Mouse (Mus musculus) urinary bladder, adult 2 months (tissue): ENCODE data around the gene Lsg1. TPM values are rescaled to one million over a fixed set of nuclear protein-coding genes. Genes with fewer than 3 reads are reported as not detected.
A peak's percentile ranks its signal among the peaks of the same experiment; 100 is the strongest.

ENCODE experiments used
- DNase-seq: peaks from one replicate; pipeline ENCODE4 v3.0.0; 2022; ENCODE audit warnings: low spot score
- polyA plus RNA-seq: library from polyadenylated mRNA; depleted of rRNA; stranded (reverse); fragments of >200 nt; gene quantifications from 2 replicates; pipeline ENCODE4 v1.2.3, GENCODE M21; 2012; rRNA removed

Gene Lsg1
- 22.0 and 22.5 TPM in 2 replicates for polyA plus RNA-seq

DNA sequence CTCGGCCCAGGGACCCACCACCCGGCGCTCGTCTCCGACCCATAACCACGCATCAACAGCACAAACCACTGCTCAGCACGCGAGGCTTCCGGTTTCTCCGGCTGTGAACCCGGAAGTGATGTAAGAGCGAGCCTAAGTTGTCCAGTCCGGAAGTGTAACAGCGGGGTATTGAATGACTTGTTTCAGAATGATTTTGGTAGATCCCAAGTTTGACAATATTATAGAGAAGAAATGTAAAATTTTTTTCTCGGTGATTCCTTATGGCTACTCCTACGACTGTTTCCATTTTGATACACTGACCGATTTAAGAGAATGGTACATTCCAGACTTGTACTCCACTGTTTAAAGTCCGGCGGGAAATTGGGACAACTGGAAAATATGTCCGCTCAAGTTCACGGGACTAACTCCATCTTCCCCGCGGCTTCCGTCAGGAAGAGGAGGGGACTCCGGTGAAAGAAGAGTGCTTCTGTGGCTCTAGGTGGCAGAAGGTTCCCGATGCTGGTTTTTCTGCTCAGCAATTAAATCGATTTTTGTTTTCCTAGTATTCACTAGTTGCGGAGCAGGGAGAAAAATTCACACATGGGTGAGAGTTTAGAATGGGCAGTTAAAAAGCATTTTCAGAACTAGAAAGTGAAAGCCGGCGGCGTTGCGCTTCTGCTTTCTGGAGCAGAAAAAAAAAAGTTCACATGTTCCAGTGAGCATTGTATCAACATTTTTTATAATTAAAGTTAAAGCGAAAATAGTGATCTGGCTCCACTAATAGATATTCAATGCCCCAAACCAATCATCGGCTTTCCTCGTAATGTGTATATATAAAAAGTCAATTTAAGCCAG, at the start of gene Lsg1:
TSS of gene Lsg1 (minus strand) at position 99 of the 834 bp plus-strand sequence.
- peak; percentile 45 for DNase-seq

- DNase-seq = no peak
These were observed 46.7 kb upstream of the Lsg1 start for GRCm38 (mm10) chr16:30633906-30634746.

DNA sequence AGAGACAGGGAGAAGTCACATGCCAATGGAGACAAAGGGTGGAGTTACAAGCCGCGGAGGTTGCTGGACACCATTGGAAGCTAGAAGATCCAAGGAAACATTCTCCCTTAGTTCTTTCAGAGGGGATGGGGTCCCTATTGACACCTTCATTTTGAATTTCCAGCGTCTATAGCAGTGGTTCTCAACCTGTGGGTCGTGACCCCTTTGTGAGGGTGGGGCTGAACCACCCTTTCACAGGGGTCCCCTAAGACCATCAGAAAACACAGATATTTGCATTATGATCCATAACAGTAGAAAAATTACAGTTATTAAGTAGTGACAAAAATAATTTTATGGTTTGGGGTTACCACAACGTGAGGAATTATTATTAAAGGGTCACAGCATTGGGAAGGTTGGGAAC, 42.1 kb upstream of the Lsg1 start:
- DNase-seq = no peak

DNA sequence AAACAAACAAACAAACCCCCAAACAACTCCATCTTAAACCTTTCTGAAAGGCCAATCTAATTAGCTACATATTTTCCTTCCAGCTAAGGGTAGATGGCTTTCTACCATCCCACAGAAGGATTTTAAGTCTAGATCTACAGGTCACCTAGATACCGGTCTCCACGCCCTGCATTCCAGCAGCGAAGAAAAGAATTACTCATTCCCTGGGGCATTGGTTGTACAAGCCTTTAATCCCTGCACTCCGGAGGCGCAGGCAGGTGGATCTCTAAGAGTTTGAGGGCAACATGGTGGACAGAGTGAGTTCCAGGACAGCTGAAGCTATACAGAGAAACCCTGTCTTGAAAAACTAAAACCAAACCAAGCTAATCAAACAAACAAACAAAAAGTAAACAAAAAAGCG, 41.0 kb upstream of the Lsg1 start:
- no peak for DNase-seq

- DNase-seq = no peak
These were observed 40.4 kb upstream of the Lsg1 start for GRCm38 (mm10) chr16:30627586-30628337.

DNA sequence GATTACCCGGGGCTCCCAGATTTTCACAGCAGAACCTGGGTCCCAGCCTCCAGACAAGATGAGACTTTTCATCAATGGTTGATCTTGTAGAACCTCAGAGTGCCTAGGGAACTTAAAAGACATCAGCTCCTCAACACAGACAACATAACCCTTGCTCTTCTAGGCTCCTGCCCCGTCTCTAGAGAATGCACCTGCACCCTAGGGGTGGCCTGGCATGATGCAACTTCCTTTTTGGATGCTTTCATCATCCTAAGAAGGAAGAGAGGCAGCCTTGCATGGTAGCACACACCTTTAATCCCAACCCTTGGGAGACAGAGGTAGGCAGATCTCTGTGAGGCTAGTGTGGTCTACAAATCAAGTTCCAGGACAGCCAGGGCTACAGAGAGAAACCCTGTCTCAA, 37.2 kb upstream of the Lsg1 start:
- no peak for DNase-seq

DNA sequence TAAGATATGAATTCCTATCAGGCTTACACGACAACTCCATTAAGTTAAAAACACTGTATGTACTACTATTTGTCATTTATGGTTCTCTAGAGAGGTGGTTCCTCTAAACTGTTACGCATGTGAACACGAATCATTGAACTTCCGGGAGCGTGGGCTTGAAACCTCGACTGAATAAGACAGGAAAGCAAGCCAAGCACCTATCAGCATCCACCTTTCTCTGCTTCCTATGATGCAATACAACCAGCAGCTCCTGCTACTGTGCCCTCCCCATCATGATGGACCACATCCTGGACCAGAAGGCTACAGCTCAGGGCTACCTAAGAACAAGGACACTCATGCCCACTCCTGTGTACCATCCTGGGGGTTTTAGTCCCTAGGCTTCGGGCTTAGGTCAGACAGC, 36.3 kb upstream of the Lsg1 start:
- DNase-seq = no peak

DNA sequence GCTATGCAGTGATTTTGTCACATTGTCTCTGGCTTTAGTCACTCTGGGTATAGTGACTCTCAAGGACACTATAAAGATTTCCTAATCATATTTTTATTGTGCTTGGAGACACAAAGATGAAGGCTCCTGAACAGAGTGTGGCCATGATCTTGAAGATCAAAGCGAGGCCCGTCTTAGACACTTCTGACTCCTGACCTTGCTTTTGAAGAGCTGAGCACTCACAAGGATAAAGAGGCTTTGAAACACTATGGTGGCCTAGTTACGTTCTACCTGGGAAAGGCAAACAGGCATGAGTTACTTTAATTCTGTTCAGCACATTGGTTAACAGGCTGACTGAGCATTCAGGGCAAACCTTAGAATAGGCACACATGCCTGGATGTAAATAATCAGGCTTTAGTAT, 28.9 kb upstream of the Lsg1 start:
- no peak for DNase-seq

DNA sequence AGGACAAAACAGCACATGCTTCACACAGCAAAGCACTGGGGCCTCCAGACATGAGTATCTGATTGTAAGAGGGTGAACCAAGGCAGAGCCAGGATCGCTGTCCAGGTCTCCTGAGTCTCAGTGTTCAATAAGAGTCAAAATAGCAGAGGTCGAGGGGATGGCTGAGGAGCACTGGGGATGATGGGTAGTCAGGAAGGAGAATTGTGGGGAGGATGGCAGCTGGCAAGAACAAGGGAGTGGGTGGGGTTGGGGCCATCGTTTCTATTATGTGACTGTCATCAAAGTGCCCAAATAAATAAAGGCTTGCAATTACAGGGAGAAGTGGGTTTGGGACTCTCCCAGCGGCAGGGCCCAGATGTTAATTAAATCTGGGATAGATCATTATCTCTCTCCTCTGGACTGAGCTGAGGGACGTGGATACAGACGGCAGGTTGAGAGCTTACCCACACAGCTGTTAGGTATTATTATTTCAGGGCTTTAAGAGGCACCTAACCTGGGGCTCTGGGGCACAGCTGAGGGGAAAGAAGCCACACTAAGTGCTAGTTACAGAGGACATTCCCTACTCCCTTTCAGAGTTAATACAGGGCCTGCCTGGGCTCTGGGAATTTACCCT, 27.4 kb upstream of the Lsg1 start:
- DNase-seq = no peak

DNA sequence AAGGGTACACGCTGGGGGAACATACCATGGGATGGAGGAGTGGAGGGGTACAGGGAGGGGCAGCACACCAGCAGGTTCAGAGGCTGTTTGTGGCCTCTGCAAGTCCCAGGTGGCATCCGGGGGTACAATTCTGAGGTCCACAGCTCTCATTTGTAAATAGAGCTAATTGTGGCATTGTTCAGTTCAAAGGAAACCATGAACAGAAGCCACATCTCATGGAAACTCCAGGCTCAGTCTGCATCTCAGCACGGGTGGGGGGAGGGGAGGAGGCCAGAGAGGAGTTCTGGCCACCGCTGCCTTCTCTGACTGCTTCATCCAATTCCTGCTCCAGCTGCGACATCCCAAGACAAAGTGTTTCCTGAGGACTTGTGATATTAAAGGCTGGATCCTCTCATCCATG, 26.7 kb upstream of the Lsg1 start:
- no peak for DNase-seq

- no peak for DNase-seq
These were observed 25.7 kb upstream of the Lsg1 start for GRCm38 (mm10) chr16:30613122-30613521.

DNA sequence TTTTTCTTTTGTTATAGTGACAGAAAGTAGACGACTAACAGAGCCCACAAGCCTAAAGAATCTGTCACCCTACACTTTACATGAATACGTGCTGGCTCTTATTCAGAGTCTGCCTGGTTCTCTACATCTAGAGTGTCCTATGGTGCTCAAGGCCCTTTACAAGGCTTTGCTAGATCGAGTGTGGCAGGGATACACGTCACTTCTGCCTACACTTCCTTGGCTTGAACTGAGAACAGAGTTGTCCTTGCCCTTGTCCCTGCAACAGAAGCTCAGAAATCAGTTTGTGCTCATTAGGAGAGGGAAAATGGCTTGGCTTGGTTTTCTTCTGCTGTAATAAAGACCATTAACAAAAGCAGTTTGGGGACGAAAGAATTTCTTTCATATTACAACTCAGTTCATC, 23.9 kb upstream of the Lsg1 start:
- DNase-seq = no peak

GRCm38 (mm10) chr16:30607868-30608267, 20.5 kb upstream of the Lsg1 start:
- no peak for DNase-seq

DNA sequence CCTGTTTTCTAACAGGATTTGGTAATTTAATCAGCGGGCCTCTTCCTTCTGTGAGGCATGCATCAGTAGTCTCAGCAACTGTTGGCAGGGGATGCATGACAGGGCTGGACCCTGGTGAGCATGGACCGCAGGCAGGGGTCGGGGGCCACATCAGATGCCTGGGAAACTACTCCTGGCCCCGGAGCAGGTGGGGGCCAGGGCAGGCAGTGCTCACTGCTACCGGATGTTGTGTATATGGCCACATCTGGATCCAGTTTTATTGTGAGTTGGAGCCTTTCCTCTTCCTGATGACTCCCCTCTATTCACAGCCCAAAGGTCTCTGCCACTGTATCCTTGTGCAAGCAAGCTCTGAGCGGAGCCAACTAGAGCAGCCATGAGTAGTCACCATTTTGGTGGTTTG, 18.1 kb upstream of the Lsg1 start:
- no peak for DNase-seq

GRCm38 (mm10) chr16:30604807-30605137, 17.4 kb upstream of the Lsg1 start:
- DNase-seq = no peak

DNA sequence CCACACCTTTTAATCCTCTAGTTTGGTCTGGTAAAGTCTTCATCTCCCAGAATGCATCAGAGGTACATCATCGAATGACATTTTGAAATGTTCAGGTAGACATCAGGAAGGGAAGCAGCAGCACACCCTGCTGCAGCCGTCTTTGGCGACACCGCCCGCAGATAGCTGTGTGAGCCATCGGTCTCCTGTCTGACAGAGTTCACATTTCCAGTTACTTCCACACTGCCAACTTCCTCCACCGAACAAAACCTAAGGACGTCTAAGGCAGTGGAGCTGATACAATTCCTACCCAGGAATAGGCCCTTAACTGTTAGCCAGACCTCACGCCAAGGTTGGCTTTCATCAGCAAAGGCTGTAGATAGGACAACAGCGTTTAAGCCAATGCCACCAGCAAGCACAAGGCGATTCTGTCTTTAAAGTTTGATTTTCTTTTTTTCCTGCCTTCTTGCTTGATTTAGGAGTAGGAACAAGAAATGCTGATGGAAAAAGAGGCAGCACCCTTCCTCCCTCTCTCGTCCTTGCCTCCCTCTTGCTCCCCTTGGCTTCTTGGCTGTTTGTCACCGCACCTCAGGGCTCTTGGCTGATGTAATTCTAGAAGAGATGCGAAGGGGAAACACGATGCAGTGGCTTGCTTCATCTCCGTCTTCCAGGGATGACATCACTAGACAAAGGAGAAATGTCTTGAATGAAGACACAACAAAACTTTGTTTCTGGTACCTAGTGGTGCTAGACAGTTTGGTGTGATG, 16.8 kb upstream of the Lsg1 start:
- DNase-seq = no peak

DNA sequence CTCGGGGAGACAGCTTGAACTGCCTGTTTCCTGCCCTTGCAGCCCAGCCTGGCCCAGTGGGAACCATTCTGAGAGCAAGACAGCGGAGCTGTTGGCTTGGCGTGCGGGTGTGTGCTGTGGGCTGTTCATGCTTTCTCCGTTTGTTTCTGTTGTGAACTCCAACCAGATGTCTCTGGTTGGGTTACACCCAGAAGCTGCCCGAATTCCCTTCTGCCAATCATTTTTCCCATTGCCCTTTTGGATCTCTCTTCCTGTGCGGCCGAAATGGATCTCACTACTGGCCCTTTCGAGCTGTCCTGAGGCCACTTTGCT, 16.1 kb upstream of the Lsg1 start:
- DNase-seq = no peak

- DNase-seq = no peak
These were observed 15.5 kb upstream of the Lsg1 start for GRCm38 (mm10) chr16:30602684-30603530.

DNA sequence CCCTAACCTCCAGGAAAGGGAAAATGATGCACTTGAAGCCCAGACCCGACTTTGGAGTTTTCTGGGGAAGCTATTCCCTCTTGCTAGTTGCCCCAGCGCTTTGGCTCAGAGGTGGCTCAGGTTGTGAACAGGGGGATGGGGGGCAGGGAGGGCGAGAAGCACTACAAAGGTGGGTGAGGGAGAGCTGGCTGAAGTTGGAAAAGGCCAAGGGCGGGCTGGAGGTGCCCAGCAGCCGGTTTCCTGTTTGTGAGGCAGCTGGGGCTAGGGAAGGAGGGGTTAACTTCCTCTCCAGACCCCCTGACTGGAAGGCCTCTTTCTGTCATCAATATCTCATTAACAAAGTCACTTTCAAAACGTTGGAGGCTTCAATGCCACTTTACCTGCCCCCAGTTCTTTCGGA, 14.6 kb upstream of the Lsg1 start:
- DNase-seq = no peak

GRCm38 (mm10) chr16:30601046-30601832, 13.8 kb upstream of the Lsg1 start:
- no peak for DNase-seq
